Mouse (Mus musculus): ENCODE results near the gene Gm1043.

- no peak for TF ChIP-seq CTCF (IDR thresholded peaks at IDR 0.05; ENCODE audit: control insufficient read depth, insufficient read depth, insufficient replicate concordance, low read depth, low read length)
- TF ChIP-seq POLR2A (IDR thresholded peaks at IDR 0.05; ENCODE audit: control insufficient read depth, low read depth, low read length) = no peak
These were observed 4.6 kb upstream of the Gm1043 start for GRCm38 (mm10) chr5:37080601-37081000.

Measured in testis, adult 2 months (tissue).